Mouse (Mus musculus): ENCODE results near the gene Rcor3. TPM values are rescaled to one million over a fixed set of nuclear protein-coding genes. Genes with fewer than 3 reads are reported as not detected.
A peak's percentile ranks its signal among the peaks of the same experiment; 100 is the strongest.

Gene Rcor3
- polyA plus RNA-seq, 1 experiment from 2014 or later, result 26.1 TPM

GRCm38 (mm10) chr1:192091806-192092772 lies 45.8 kb downstream of the Rcor3 start, which contains the start of gene Traf5:
Gene Traf5 (minus strand): TSS chr1:192092559.
- Histone ChIP-seq H3K27ac (replicated peaks) (no peak within 1 kb of the TSS), H3K4me3 (peak within 1 kb of the TSS; percentile 55), H3K9me3 (no peaks in the 10 kb centered on the region), H3K9ac (replicated peaks) (peak within 1 kb of the TSS; percentile 63), H3K4me2 (replicated peaks) (peak within 1 kb of the TSS; percentile 87), H3K4me1 (peaks cover 7% of the 10 kb centered on the region; the same call in 1 of the 2 replicates), H3K27me3 (peaks cover 34% of the 10 kb centered on the region), H3K36me3 (no peaks in the 10 kb centered on the region)
- 4% methylated on average over 63 of the region's 63 CpGs for WGBS
- peak; percentile 97 for ATAC-seq (ENCODE audit: low FRiP score, low read depth)

GRCm38 (mm10) chr1:192090689-192091567 lies 46.9 kb downstream of the Rcor3 start:
- Histone ChIP-seq H3K4me2 (replicated peaks) (no peak overlapping the region), H3K4me3 (no peak overlapping the region), H3K4me1 (peaks cover 7% of the 10 kb centered on the region; the same call in 1 of the 2 replicates), H3K9me3 (no peaks in the 10 kb centered on the region), H3K27me3 (peaks cover 34% of the 10 kb centered on the region), H3K9ac (replicated peaks) (no peak overlapping the region), H3K36me3 (no peaks in the 10 kb centered on the region), H3K27ac (replicated peaks) (no peak overlapping the region)
- WGBS, result 78% methylated on average over 11 of the region's 11 CpGs
- no peak for ATAC-seq (ENCODE audit: low FRiP score, low read depth)

- no peak for ATAC-seq (ENCODE audit: low FRiP score, low read depth)
- no peak overlapping the region for H3K9ac ChIP-seq (replicated peaks)
- peaks cover 34% of the 10 kb centered on the region for H3K27me3 ChIP-seq
- H3K4me2 ChIP-seq (replicated peaks), result no peak overlapping the region
- peaks cover 7% of the 10 kb centered on the region; the same call in 1 of the 2 replicates for H3K4me1 ChIP-seq
- H3K4me3 ChIP-seq, result no peak overlapping the region
- H3K36me3 ChIP-seq, result no peaks in the 10 kb centered on the region
- WGBS, result 88% methylated on average over 3 of the region's 3 CpGs
- H3K9me3 ChIP-seq, result no peaks in the 10 kb centered on the region
- H3K27ac ChIP-seq (replicated peaks), result no peak overlapping the region
Measured at GRCm38 (mm10) chr1:192090281-192090680, 47.6 kb downstream of the Rcor3 start.

GRCm38 (mm10) chr1:192089208-192090166 lies 48.4 kb downstream of the Rcor3 start:
- H3K9ac ChIP-seq (replicated peaks), result no peak overlapping the region
- peaks cover 34% of the 10 kb centered on the region for H3K27me3 ChIP-seq
- WGBS, result 51% methylated on average over 9 of the region's 9 CpGs
- H3K4me1 ChIP-seq, result peaks cover 7% of the 10 kb centered on the region; the same call in 1 of the 2 replicates
- no peak for ATAC-seq (ENCODE audit: low FRiP score, low read depth)
- no peak overlapping the region for H3K27ac ChIP-seq (replicated peaks)
- no peak overlapping the region for H3K4me2 ChIP-seq (replicated peaks)
- no peak overlapping the region for H3K4me3 ChIP-seq
- no peaks in the 10 kb centered on the region for H3K9me3 ChIP-seq
- no peaks in the 10 kb centered on the region for H3K36me3 ChIP-seq

- no peak overlapping the region for H3K4me2 ChIP-seq (replicated peaks)
- WGBS, result 80% methylated on average over 4 of the region's 4 CpGs
- no peak overlapping the region for H3K4me3 ChIP-seq
- H3K27ac ChIP-seq (replicated peaks), result no peak overlapping the region
- no peaks in the 10 kb centered on the region for H3K36me3 ChIP-seq
- H3K27me3 ChIP-seq, result peaks cover 34% of the 10 kb centered on the region
- no peak overlapping the region for H3K9ac ChIP-seq (replicated peaks)
- peaks cover 7% of the 10 kb centered on the region; the same call in 1 of the 2 replicates for H3K4me1 ChIP-seq
- no peak for ATAC-seq (ENCODE audit: low FRiP score, low read depth)
- no peaks in the 10 kb centered on the region for H3K9me3 ChIP-seq
Measured at GRCm38 (mm10) chr1:192088011-192088410, 49.9 kb downstream of the Rcor3 start.

- Histone ChIP-seq H3K4me2 (replicated peaks) (no peak overlapping the region), H3K4me1 (peaks cover 5% of the 10 kb centered on the region; the same call in 1 of the 2 replicates)
- ATAC-seq (ENCODE audit: low FRiP score, low read depth), result no peak
Measured at GRCm38 (mm10) chr1:192087098-192087497, 50.8 kb downstream of the Rcor3 start.

GRCm38 (mm10) chr1:192086279-192087037 lies 51.4 kb downstream of the Rcor3 start:
- WGBS, result 88% methylated on average over 12 of the region's 12 CpGs
- no peaks in the 10 kb centered on the region for H3K9me3 ChIP-seq
- no peak overlapping the region for H3K4me2 ChIP-seq (replicated peaks)
- H3K27me3 ChIP-seq, result peaks cover 25% of the 10 kb centered on the region
- H3K9ac ChIP-seq (replicated peaks), result no peak overlapping the region
- no peak for ATAC-seq (ENCODE audit: low FRiP score, low read depth)
- H3K36me3 ChIP-seq, result no peaks in the 10 kb centered on the region
- H3K4me1 ChIP-seq, result no peaks in the 10 kb centered on the region
- H3K27ac ChIP-seq (replicated peaks), result no peak overlapping the region
- no peak overlapping the region for H3K4me3 ChIP-seq

More at GRCm38 (mm10) chr1:192087098-192087497, 50.8 kb downstream of the Rcor3 start:
- Histone ChIP-seq H3K4me3 (no peak overlapping the region), H3K9me3 (no peaks in the 10 kb centered on the region), H3K36me3 (no peaks in the 10 kb centered on the region), H3K27me3 (peaks cover 31% of the 10 kb centered on the region), H3K27ac (replicated peaks) (no peak overlapping the region), H3K9ac (replicated peaks) (no peak overlapping the region)
- 71% methylated on average over 4 of the region's 4 CpGs for WGBS

- WGBS, result 91% methylated on average over 10 of the region's 10 CpGs
- H3K27me3 ChIP-seq, result peaks cover 13% of the 10 kb centered on the region
- H3K4me3 ChIP-seq, result no peak overlapping the region
- no peaks in the 10 kb centered on the region for H3K36me3 ChIP-seq
- H3K9ac ChIP-seq (replicated peaks), result no peak overlapping the region
- H3K27ac ChIP-seq (replicated peaks), result no peak overlapping the region
- H3K4me2 ChIP-seq (replicated peaks), result no peak overlapping the region
- 0 out of 2 replicates have a peak, but pooled peaks cover 3% of the 10 kb centered on the region for H3K9me3 ChIP-seq
- H3K4me1 ChIP-seq, result no peaks in the 10 kb centered on the region
- ATAC-seq (ENCODE audit: low FRiP score, low read depth), result no peak
Measured at GRCm38 (mm10) chr1:192085218-192085617, 52.6 kb downstream of the Rcor3 start.

- no peak for ATAC-seq (ENCODE audit: low FRiP score, low read depth)
- H3K36me3 ChIP-seq, result no peaks in the 10 kb centered on the region
- no peaks in the 10 kb centered on the region for H3K27me3 ChIP-seq
- no peak overlapping the region for H3K27ac ChIP-seq (replicated peaks)
- H3K9ac ChIP-seq (replicated peaks), result no peak overlapping the region
- no peak overlapping the region for H3K4me2 ChIP-seq (replicated peaks)
- H3K9me3 ChIP-seq, result 0 out of 2 replicates have a peak, but pooled peaks cover 3% of the 10 kb centered on the region
- no peaks in the 10 kb centered on the region for H3K4me1 ChIP-seq
- H3K4me3 ChIP-seq, result no peak overlapping the region
- WGBS, result 85% methylated on average over 1 of the region's 1 CpGs
Measured at GRCm38 (mm10) chr1:192082646-192083045, 55.2 kb downstream of the Rcor3 start.

- ATAC-seq (ENCODE audit: low FRiP score, low read depth), result no peak
- no peaks in the 10 kb centered on the region for H3K4me1 ChIP-seq
- no peaks in the 10 kb centered on the region for H3K36me3 ChIP-seq
Measured at GRCm38 (mm10) chr1:192081129-192081528, 56.7 kb downstream of the Rcor3 start.

More at GRCm38 (mm10) chr1:192081129-192081528, 56.7 kb downstream of the Rcor3 start:
- Histone ChIP-seq H3K4me2 (replicated peaks) (no peak overlapping the region), H3K9ac (replicated peaks) (no peak overlapping the region), H3K9me3 (0 out of 2 replicates have a peak, but pooled peaks cover 3% of the 10 kb centered on the region), H3K27ac (replicated peaks) (no peak overlapping the region), H3K4me3 (no peak overlapping the region), H3K27me3 (no peaks in the 10 kb centered on the region)
- 91% methylated on average over 2 of the region's 2 CpGs for WGBS
